9 mouse cellular contexts compared by ENCODE assay signal in genomic region chr3:84306777-84307176, GRCm38 (mm10). TPM values are rescaled to one million over a fixed set of nuclear protein-coding genes. Genes with fewer than 3 reads are reported as not detected.
A peak's percentile ranks its signal among the peaks of the same experiment; 100 is the strongest.
DNase-seq lines count a peak whose midpoint lies in the region; ATAC-seq and TF ChIP-seq lines count a peak whose summit lies in the region.
"Had no signal": no experiment of that assay in that cellular context is flagged by ENCODE, and none has a peak within 500 bp of the region (broad histone marks: within the 10 kb centered on the region; RNA-seq: fewer than 3 reads in every experiment).

Trim2 (minus strand) TSS chr3:84306877.

- no peak for DNase-seq in cerebellum, adult 2 months
- DNase-seq in cerebellum, postnatal 4 days (ENCODE audit: low spot score in 2 of 2), result no peak
- DNase-seq in adrenal gland, postnatal 25 days, result no peak
- no peak for DNase-seq in limb, embryonic 14.5 days (ENCODE audit: low spot score)
- DNase-seq in gastrocnemius, postnatal 10 days, result no peak
- DNase-seq in ovary, adult 18-20 months (ENCODE audit: low spot score), result no peak
- DNase-seq: right cerebral cortex, adult 18-20 months had no signal

- TF ChIP-seq POLR2A in cerebellum, adult 2 months (IDR thresholded peaks at IDR 0.05; ENCODE audit: borderline replicate concordance, insufficient read depth, low read length), result no peak
- TF ChIP-seq POLR2A in limb, embryonic 14.5 days (IDR thresholded peaks at IDR 0.05; ENCODE audit: borderline replicate concordance, extremely low read depth, insufficient read depth, insufficient read length), result no peak

- H3K27ac ChIP-seq in cerebellum, adult 2 months (ENCODE audit: insufficient read depth, low read length), result no peak within 1 kb of the TSS
- peak within 1 kb of the TSS; percentile 89 for H3K27ac ChIP-seq in hindbrain, embryonic 12.5 days
- H3K27ac ChIP-seq in limb, embryonic 14.5 days (replicated peaks; ENCODE audit: low read depth, low read length), result no peak within 1 kb of the TSS

- H3K27me3 ChIP-seq in cerebellum, adult 2 months (ENCODE audit: control insufficient read depth, insufficient read depth, low read length), result no peaks in the 10 kb centered on the region
- H3K27me3 ChIP-seq in hindbrain, embryonic 12.5 days, result peaks cover 3% of the 10 kb centered on the region; the same call in 1 of the 2 replicates
- H3K27me3 ChIP-seq in limb, embryonic 14.5 days (ENCODE audit: control insufficient read depth, insufficient read depth, low read length), result peaks cover 32% of the 10 kb centered on the region

- no peak within 1 kb of the TSS for H3K9ac ChIP-seq in hindbrain, embryonic 12.5 days
- no peak within 1 kb of the TSS for H3K9ac ChIP-seq in limb, embryonic 14.5 days (ENCODE audit: low read depth, low read length, severe bottlenecking)

- H3K9me3 ChIP-seq in hindbrain, embryonic 12.5 days (replicated peaks), result no peaks in the 10 kb centered on the region
- H3K9me3 ChIP-seq in limb, embryonic 14.5 days (ENCODE audit: control insufficient read depth, low read length), result no peaks in the 10 kb centered on the region

- ATAC-seq in hindbrain, embryonic 12.5 days (ENCODE audit: low FRiP score), result no peak
- no peak for ATAC-seq in limb, embryonic 14.5 days (ENCODE audit: low FRiP score, low read depth)
- ATAC-seq in erythroid progenitor cell, adult 5-6 weeks (replicated peaks; ENCODE audit: low FRiP score, poor library complexity, severe bottlenecking), result no peak

- 98% methylated on average over 3 of the region's 3 CpGs for WGBS in cerebellum, adult 2 months
- 94% methylated on average over 3 of the region's 3 CpGs for WGBS in hindbrain, embryonic 12.5 days
- 90% methylated on average over 3 of the region's 3 CpGs for whole genome bisulfite sequencing in limb, embryonic 14.5 days

- peaks cover 3% of the 10 kb centered on the region; the same call in 1 of the 2 replicates for H3K4me1 ChIP-seq in cerebellum, adult 2 months (ENCODE audit: control insufficient read depth, insufficient read depth, low read length)
- peaks cover 42% of the 10 kb centered on the region for H3K4me1 ChIP-seq in hindbrain, embryonic 12.5 days
- peaks cover 18% of the 10 kb centered on the region for H3K4me1 ChIP-seq in limb, embryonic 14.5 days (ENCODE audit: control insufficient read depth, insufficient read depth, low read length)

- H3K4me2 ChIP-seq in hindbrain, embryonic 12.5 days (replicated peaks), result peak within 1 kb of the TSS; percentile 60
- H3K4me2 ChIP-seq in limb, embryonic 14.5 days (replicated peaks; ENCODE audit: low read depth, low read length, severe bottlenecking), result peak within 1 kb of the TSS; percentile 78; the same call in 1 of the 2 replicates

- TF ChIP-seq CTCF in cerebellum, adult 2 months (IDR thresholded peaks at IDR 0.05; ENCODE audit: borderline replicate concordance, insufficient read depth, low read depth, low read length), result no peak

- H3K4me3 ChIP-seq in cerebellum, adult 2 months (replicated peaks; ENCODE audit: insufficient read depth, low read depth, low read length), result no peak within 1 kb of the TSS
- peak within 1 kb of the TSS; percentile 44; the same call in 1 of the 2 replicates for H3K4me3 ChIP-seq in hindbrain, embryonic 12.5 days
- H3K4me3 ChIP-seq in limb, embryonic 14.5 days (replicated peaks; ENCODE audit: low read length), result no peak within 1 kb of the TSS

- H3K36me3 ChIP-seq in hindbrain, embryonic 12.5 days, result no peaks in the 10 kb centered on the region
- H3K36me3 ChIP-seq in limb, embryonic 14.5 days (ENCODE audit: control insufficient read depth, insufficient read depth, low read length), result no peaks in the 10 kb centered on the region

RNA-seq across cellular contexts. Expression of gene Trim2, which starts in this region (rescaled TPM):
- polyA plus RNA-seq in cerebellum, adult 2 months (2012; rRNA removed), result 120 and 129 TPM in 2 replicates
- 71.7 and 83.1 TPM in 2 replicates for total RNA-seq in adrenal gland, postnatal 25 days (2021)
- polyA plus RNA-seq in hindbrain, embryonic 12.5 days (2016; fragmentation: Nextera tagmentation; extraction: Ambion mirVana), result 121 and 125 TPM in 2 replicates
- polyA plus RNA-seq in limb, embryonic 14.5 days (2012; rRNA removed), result 17.4 and 20.5 TPM in 2 replicates
- polyA plus RNA-seq in limb, embryonic 14.5 days (2014; fragmentation: Nextera tagmentation; extraction: Ambion mirVana), result 28.1 and 30.6 TPM in 2 replicates
- 10 to 100 TPM in 1 of 2 experiments, 1 to 10 TPM in 1; 8.6 to 11.9 TPM for total RNA-seq in gastrocnemius, postnatal 10 days (2021)
- total RNA-seq in erythroid progenitor cell, adult 5-6 weeks (2015; ENCODE audit: low replicate concordance), result 4.3 and 10.9 TPM in 2 replicates
- total RNA-seq in erythroid progenitor cell, adult 5-6 weeks (2017; ENCODE audit: low replicate concordance), result 8.9 and 11.4 TPM in 2 replicates
